Mouse (Mus musculus): ENCODE results near the gene Zfp775. TPM values are rescaled to one million over a fixed set of nuclear protein-coding genes. Genes with fewer than 3 reads are reported as not detected.
A peak's percentile ranks its signal among the peaks of the same experiment; 100 is the strongest.

The Zfp775 gene
- total RNA-seq (2015) (0.45 and 0.82 TPM in 2 replicates), total RNA-seq (2017) (1.8 and 6.3 TPM in 2 replicates)

DNA sequence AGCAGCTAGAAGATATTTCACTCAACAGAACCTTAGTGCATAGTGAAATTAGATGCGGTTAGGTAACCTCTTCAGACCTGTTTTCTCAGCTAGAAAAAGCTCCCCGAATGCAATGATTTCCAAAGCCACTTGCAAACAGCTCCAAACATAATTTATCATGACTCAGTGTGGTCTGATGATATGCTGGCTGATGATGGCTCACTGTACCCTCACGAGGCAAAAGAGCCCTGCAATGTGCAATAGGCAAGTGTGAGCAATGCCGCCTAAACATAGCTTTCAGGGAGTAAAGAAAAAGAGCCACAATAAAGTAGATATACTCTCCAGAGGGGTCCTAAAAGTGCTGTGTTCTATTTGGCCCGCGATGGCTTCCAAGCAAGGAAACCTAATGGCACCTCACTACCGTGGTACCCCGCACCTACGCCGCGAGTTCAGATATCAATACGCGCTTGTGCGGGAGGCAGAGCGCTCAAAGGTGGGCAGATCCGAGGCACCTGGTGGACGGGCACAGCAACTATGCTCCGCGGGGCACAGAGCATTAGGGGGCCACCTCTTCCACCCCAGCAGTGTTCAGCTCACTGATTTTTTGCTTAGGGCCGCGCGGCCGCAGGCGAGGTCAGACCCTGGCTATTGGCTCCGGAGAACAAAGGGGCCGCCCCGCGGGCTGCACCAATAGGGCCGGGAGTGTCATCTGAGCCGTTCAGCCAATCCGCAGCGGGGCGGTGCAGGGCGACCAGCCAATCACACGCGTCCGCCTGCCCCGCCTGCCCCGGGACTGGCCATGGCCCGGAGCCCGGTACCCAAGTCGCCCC, at the start of gene Zfp775:
Gene Zfp775 (plus strand): TSS at position 793 of the 809 bp plus-strand sequence.
- peak; percentile 99 for ATAC-seq (ENCODE audit: poor library complexity, severe bottlenecking)

- no peak for ATAC-seq (ENCODE audit: poor library complexity, severe bottlenecking)
Measured at GRCm38 (mm10) chr6:48552918-48553317, 48.9 kb upstream of the Zfp775 start.

GRCm38 (mm10) chr6:48553819-48554218, 48.0 kb upstream of the Zfp775 start:
- no peak for ATAC-seq (ENCODE audit: poor library complexity, severe bottlenecking)

DNA sequence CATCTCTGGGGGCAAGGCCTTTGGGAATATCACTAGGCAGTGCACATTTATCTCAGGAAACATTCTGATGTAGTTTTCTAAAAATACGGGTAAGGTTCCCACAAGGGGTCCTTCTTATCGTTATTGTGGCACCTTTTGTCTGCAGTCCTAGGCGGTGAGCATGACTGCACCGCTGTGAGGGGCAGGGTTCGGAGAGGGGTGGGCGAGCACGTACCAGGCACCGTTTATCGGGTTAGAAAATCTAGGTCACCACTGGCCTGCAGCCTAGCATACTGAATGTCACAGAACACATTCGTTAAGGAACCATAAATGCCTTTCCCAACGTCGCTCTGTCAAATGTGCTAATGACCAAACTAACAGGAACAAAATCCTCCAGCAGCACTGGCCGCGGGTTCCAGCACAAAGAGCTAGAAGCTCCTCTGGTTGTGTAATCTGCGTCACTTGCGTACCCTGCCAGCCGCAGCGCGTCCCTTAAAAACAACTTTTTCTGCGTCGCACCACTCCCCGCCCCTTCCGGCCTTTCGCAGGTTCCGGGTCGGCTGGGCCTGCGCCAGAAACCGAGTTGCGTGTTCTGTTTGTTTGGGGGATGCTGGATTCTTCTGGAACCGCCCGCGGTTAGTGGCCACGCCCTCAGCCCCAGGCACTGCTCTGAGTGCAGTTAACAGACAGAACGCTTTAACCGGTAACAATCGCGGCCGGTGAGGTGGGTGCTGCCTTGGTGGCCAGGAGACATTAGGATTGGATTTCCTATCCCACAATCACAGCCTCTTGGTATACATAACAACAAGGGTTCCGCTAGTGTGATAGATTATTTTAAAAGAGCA, 47.4 kb upstream of the Zfp775 start, which contains the start of gene Lrrc61:
Gene Lrrc61 (plus strand): TSS at position 517 of the 824 bp plus-strand sequence.
- peak; percentile 94 for ATAC-seq (ENCODE audit: poor library complexity, severe bottlenecking)

- peak; percentile 48 for ATAC-seq (ENCODE audit: poor library complexity, severe bottlenecking)
Measured at GRCm38 (mm10) chr6:48555104-48555890, 46.6 kb upstream of the Zfp775 start.

DNA sequence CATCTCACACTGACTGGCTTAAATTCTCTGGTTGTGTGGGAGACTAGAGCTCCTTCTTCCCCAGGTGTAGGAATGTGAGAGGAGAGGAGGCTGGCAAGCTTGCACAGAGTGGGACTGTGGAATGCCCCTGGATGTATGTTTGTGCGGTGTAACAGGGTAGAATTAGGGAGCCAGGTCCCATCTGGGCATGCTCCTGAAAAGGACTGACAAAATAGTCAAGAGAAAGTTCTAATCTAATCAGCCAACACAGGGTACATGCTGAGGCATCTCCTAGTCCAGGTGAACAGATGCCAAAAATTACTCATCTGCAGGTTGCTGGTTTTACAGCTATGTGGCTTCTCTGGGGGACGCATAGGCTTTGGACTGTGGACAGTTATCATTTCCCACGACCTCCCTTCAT, 45.9 kb upstream of the Zfp775 start:
- ATAC-seq (ENCODE audit: poor library complexity, severe bottlenecking), result no peak

DNA sequence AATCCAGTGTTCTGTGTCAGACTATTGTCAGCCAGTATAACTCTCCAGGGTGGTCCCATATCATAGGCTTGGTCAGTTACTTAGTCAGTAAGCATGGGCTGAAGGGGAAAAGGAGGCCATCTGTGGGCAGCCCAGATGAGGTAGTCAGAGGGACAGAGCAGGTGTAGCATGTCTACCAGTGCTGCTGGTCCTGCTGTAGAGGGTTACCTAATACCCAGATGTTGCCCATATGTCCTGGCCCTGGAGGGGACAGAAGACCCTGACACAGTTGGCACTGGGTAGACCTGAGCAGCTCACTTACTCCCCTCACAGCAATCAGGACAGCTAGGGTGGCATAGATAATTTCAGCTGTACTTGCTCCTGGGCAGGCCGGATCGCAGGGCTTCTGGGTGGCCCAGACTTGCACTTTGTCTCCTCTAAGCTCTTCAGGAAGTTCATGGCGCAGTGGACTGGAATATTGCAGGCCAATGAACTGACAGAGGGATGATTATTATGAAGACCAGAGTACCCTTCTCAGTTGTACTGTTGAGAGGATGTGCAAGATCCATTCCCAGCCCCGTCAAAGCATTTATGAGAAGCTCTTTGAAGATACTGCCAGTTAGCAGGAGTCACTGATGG, 36.1 kb upstream of the Zfp775 start:
- no peak for ATAC-seq (ENCODE audit: poor library complexity, severe bottlenecking)

DNA sequence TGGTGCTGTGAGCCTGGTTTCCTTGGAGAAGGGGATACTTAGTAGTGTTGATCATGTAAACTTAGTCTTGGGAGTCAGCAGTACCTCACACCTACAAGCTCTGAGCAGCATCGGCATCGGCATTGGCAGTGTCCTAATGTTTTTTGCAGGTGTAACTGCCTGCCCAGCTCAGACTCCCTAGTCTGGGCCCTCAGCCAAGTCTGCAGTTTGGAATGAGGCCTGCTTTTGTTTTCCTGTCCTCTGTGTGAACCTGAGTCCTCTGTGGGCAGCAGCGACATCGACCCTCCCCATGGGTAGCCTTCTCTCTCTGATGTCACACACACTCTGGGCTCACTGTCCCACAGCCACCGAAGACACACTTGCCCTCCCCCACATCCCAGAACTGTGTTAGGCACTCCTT, 35.6 kb upstream of the Zfp775 start:
- no peak for ATAC-seq (ENCODE audit: poor library complexity, severe bottlenecking)

- ATAC-seq (ENCODE audit: poor library complexity, severe bottlenecking), result no peak
Measured at GRCm38 (mm10) chr6:48568036-48568984, 33.6 kb upstream of the Zfp775 start.

DNA sequence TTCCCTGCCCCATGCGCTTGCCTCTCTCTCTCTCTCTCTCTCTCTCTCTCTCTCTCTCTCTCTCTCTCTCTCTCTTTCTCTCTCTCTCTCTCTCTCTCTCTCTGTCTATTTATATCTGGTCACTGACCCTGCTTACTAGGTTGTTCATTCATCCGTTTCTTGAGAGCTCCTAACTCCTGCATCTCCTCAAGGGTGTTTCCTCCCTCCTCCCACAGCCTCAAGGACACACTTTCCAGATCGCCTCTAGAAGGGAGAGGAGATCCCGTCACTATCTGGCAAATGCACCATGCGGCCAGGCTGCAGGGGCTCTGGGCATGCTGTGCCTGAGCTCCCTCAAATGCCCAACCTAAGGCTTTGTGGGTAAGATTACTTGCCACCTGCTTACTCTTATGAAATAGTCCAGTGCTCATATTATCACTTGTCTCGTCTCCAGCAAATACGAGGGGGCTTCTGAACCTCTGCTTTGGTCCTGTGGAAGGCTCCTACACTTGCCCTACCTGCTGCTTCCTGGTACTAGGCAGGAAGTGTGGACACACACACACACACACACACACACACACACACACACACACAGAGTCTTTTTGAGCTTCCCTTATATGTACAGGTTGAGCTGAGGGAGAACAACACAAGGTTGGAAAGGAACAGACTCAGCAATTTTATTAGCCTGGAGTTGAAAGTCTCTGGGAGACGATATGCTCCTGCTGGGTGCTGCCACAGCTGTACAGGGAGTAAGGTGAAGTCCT, 32.6 kb upstream of the Zfp775 start:
- no peak for ATAC-seq (ENCODE audit: poor library complexity, severe bottlenecking)

- no peak for ATAC-seq (ENCODE audit: poor library complexity, severe bottlenecking)
Measured at GRCm38 (mm10) chr6:48572014-48572413, 29.8 kb upstream of the Zfp775 start.

DNA sequence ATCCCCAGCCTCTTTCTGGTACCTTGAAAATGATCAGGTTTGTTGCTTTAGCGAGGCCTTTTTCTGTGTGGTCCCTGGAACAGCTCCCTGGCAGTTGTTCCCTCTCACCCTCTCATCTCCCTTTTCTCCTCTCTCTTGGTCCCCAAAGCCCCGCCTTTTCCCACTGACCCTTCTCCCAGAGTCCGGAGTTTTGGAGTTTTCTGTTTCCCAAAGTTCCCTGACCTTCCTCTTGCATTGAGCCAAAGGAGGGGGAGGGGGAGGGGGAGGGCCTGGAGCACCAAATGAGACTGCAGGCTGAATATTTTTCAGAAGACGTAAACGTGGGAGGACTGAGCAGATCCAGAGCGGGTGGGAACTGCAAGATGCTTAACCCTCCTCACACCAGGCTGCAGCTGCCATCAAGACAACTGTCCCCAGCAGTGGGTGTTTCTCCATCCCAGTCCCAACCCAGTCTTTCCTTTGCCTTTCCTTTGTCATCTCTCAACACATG, 29.2 kb upstream of the Zfp775 start, which contains the start of gene Rarres2:
Gene Rarres2 (minus strand): TSS at position 218 of the 490 bp plus-strand sequence.
- ATAC-seq (ENCODE audit: poor library complexity, severe bottlenecking), result no peak

- ATAC-seq (ENCODE audit: poor library complexity, severe bottlenecking), result no peak
Measured at GRCm38 (mm10) chr6:48573280-48573679, 28.6 kb upstream of the Zfp775 start.

DNA sequence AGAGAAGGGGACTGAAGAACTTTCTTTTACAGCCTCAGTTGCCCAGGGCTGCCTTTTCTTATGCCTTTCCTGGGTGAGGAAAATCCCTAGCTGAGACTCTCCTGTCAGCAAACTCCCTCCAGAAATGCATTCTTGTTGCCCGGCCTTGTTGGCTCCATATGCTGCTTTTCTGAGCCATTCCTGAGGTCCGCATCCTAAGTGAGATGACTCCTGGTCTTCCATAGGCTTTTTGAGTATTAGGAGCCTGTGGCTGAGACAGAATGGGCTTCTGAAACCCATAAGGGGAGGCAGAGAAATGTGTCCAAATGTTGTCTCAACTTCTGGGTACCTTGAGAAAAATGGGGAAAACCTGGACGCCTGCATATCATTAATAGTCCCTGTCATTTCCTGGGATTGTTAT, 27.9 kb upstream of the Zfp775 start:
- no peak for ATAC-seq (ENCODE audit: poor library complexity, severe bottlenecking)

- no peak for ATAC-seq (ENCODE audit: poor library complexity, severe bottlenecking)
Measured at GRCm38 (mm10) chr6:48578736-48579135, 23.1 kb upstream of the Zfp775 start.

- peak; percentile 81 for ATAC-seq (ENCODE audit: poor library complexity, severe bottlenecking)
Measured at GRCm38 (mm10) chr6:48579215-48579648, 22.6 kb upstream of the Zfp775 start.

- no peak for ATAC-seq (ENCODE audit: poor library complexity, severe bottlenecking)
Measured at GRCm38 (mm10) chr6:48581257-48581656, 20.6 kb upstream of the Zfp775 start.

GRCm38 (mm10) chr6:48582037-48582436, 19.8 kb upstream of the Zfp775 start:
- ATAC-seq (ENCODE audit: poor library complexity, severe bottlenecking), result peak; percentile 66
